Mouse (Mus musculus) stomach, embryonic 14.5 days (tissue): ENCODE measurements around the gene Ino80b. TPM values are rescaled to one million over a fixed set of nuclear protein-coding genes. Genes with fewer than 3 reads are reported as not detected.
A peak's percentile ranks its signal among the peaks of the same experiment; 100 is the strongest.
"Not testable (repeated sequence)": the region's sequence is repeated elsewhere in the genome, so short reads cannot be mapped to it uniquely, and the experiment has no call there.

Experiments used
- ATAC-seq: fragments of 200-750 bp; cut with Nextera tagmentation; 2 replicates; pipeline ENCODE4 v1.8.0; 2017; ENCODE audit warnings: low read depth, moderate TSS enrichment; ENCODE audit not compliant: insufficient number of reproducible peaks, insufficient read depth, low FRiP score
- H3K27ac ChIP-seq: fragments of 300-500 bp; sonication (generic); 2 replicates; pipeline ENCODE4 v1.5.1; 2014; ENCODE audit warnings: mild to moderate bottlenecking, low read length, moderate library complexity, mixed read lengths
- H3K27me3 ChIP-seq: fragments of 300-500 bp; sonication (generic); 2 replicates; pipeline ENCODE4 v1.6.1; 2014; ENCODE audit warnings: low read length, control low read depth, mixed read lengths; ENCODE audit not compliant: control insufficient read depth, insufficient read depth
- H3K36me3 ChIP-seq: fragments of 300-500 bp; sonication (generic); 2 replicates; pipeline ENCODE4 v1.6.1; 2014; ENCODE audit warnings: mild to moderate bottlenecking, control low read depth, low read length, moderate library complexity, mixed read lengths; ENCODE audit not compliant: control insufficient read depth, insufficient read depth
- H3K4me1 ChIP-seq: fragments of 300-500 bp; sonication (generic); 2 replicates; pipeline ENCODE4 v1.6.1; 2014; ENCODE audit warnings: low read length, control low read depth, mixed read lengths; ENCODE audit not compliant: control insufficient read depth, insufficient read depth
- H3K4me2 ChIP-seq: fragments of 300-500 bp; sonication (generic); replicated peaks from 2 replicates; pipeline ENCODE4 v1.6.1; 2014; ENCODE audit warnings: low read depth, low read length, control low read depth
- H3K4me3 ChIP-seq: fragments of 300-500 bp; sonication (generic); 2 replicates; pipeline ENCODE4 v1.5.1; 2014; ENCODE audit warnings: low read depth, low read length, control low read depth
- H3K9ac ChIP-seq: fragments of 300-500 bp; sonication (generic); replicated peaks from 2 replicates; pipeline ENCODE4 v1.6.1; 2014; ENCODE audit warnings: low read depth, mild to moderate bottlenecking, control low read depth, low read length, moderate library complexity, mixed read lengths
- H3K9me3 ChIP-seq: fragments of 300-500 bp; sonication (generic); 2 replicates; pipeline ENCODE4 v1.6.1; 2016; ENCODE audit warnings: low read depth, low read length, control low read depth; ENCODE audit not compliant: control insufficient read depth
- WGBS: fragments of 180-500 bp; shearing (Covaris S2); extraction: QIAGEN DNeasy Blood & Tissue Kit; methylation state at CpG from one replicate; pipeline ENCODE4 v1.1.7; 2014; 5-methylcytosine and 5-hydroxymethylcytosine counted together
- polyA plus RNA-seq: library from polyadenylated mRNA; unstranded; fragments of >200 nt; fragmentation: Nextera tagmentation; extraction: Ambion mirVana; gene quantifications from 2 replicates; pipeline ENCODE4 v1.2.1, GENCODE M21; 2014

The Ino80b gene
- polyA plus RNA-seq, 1 experiment from 2014 or later = 13.6 TPM

DNA sequence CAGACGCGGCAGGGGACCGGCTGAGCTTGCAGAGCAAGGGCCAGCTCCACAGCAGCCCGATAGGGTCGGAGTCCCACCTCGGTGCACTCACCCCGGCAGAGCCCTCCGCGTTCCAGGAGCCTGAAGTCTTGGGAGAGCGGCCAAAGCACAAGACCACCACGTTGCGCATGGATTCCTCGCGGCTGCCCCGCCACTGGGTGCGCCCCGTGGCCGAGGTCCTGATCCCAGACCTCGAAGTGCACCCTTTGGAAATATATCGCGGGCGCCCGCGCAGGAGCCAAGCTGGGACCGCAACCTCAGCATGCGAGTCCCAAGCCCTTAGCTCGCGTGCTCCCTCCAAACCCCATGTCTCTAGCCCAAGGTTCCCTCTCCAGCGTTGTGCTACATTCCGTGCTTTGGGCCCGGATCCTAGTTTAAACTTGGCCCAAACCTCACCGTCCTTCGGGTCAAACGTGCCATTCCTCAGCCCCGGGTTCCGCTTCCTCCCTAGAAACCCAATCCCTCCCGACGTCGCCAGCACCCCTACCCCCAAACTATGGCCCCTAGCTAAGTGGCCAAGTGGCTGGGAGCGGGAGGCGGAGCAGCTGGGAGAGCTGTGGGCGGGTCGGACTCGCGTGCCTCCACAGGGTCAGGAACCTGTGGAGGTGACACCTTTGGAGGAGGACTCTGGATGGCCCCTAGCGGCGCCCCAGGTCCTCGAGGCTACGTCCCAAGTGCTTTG lies 36.9 kb upstream of the Ino80b start:
- no peak for ATAC-seq
- WGBS = under 1% methylated on average over 49 of the region's 49 CpGs

DNA sequence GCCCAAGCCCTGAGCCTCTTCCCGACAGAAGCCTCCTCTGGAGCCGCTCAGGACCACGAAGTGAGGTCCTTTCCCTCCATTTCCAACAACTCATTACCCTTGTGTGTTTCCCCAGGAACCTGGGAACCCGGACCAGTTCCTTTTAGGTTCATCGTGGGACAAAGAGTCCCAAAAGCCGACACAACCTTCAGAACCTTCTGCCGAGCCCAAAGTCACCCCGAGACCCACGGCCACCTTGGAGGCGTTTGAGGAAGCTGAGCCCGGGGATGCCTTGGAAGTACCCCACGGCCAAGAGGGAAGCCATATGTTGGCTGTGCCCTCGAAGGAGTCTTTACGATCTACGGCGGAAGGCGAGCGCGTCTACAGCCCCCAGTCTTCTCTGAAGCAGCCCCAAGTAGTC lies 36.2 kb upstream of the Ino80b start:
- peaks cover 11% of the 10 kb centered on the region for H3K27me3 ChIP-seq
- peak overlapping the region; percentile 39 for H3K4me3 ChIP-seq
- peak overlapping the region; percentile 37; the same call in 1 of the 2 replicates for H3K9ac ChIP-seq
- no peaks in the 10 kb centered on the region for H3K9me3 ChIP-seq
- peak overlapping the region; percentile 68 for H3K4me2 ChIP-seq
- H3K27ac ChIP-seq = no peak overlapping the region
- no peak for ATAC-seq
- H3K4me1 ChIP-seq = peaks cover 7% of the 10 kb centered on the region; the same call in 1 of the 2 replicates
- 10% methylated on average over 19 of the region's 19 CpGs for WGBS
- H3K36me3 ChIP-seq = no peaks in the 10 kb centered on the region

More for the DNA sequence above, 36.9 kb upstream of the Ino80b start:
- Histone ChIP-seq H3K9me3 (no peaks in the 10 kb centered on the region), H3K4me1 (peaks cover 11% of the 10 kb centered on the region; the same call in 1 of the 2 replicates), H3K27ac (no peak overlapping the region), H3K36me3 (no peaks in the 10 kb centered on the region), H3K4me2 (peak overlapping the region; percentile 68), H3K27me3 (peaks cover 11% of the 10 kb centered on the region), H3K9ac (peak overlapping the region; percentile 37; the same call in 1 of the 2 replicates), H3K4me3 (peak overlapping the region; percentile 39)

DNA sequence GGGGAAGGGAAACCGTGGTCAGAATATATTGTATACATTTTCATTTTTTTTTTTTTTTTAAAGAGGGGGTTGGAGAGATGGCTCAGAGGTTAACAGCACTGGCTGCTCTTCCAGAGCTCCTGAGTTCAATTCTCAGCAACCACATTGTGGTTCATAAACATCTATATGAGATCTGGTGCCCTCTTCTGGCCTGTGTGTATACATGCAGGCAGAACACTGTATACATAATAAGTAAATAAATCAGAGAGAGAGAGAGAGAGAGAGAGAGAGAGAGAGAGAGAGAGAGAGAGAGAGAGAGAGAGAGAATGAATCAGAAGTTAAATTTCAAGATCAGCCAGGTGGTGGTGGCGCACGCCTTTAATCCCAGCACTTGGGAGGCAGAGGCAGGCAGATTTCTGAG lies 34.2 kb upstream of the Ino80b start:
- WGBS = 23% methylated on average over 3 of the region's 3 CpGs
- H3K4me1 ChIP-seq, ATAC-seq, H3K27ac ChIP-seq, H3K9ac ChIP-seq, H3K36me3 ChIP-seq, H3K4me2 ChIP-seq, H3K4me3 ChIP-seq, H3K9me3 ChIP-seq: not testable (repeated sequence)
- H3K27me3 ChIP-seq = peaks cover 11% of the 10 kb centered on the region

DNA sequence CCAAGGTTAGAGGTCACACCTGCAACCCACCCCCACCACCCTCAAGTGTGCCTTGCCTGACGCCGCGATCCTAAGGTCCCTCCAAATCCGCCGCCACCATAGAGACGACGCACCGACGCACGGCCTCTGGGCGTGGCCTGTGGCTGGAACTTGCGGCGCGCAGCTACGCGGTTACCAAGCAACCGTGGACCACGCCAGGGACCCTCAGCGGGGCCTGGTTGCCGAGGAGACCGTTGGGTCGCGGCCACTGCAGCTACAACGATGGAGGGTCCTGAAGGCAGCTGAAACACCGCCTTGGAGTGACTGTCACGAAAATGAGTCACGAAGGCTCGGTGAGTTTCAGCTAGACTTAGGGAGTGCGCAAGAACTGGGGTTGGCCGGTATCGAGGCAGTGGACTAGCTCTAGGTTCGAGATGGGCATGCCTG lies 31.0 kb upstream of the Ino80b start, which contains the start of the genes Wdr54 and 1700003E16Rik:
Wdr54 (minus strand) TSS at position 139 of the 426 bp plus-strand sequence.
1700003E16Rik (plus strand) TSS at position 146 of the 426 bp plus-strand sequence.
- H3K27ac ChIP-seq = no peak within 1 kb of the TSS
- WGBS = 2% methylated on average over 32 of the region's 32 CpGs
- H3K4me1 ChIP-seq = no peaks in the 10 kb centered on the region
- peaks cover 5% of the 10 kb centered on the region for H3K27me3 ChIP-seq
- H3K9ac ChIP-seq = peak within 1 kb of the TSS; percentile 32; the same call in 1 of the 2 replicates
- peak within 1 kb of the TSS; percentile 46 for H3K4me3 ChIP-seq
- peak; percentile 81; the same call in 1 of the 2 replicates for ATAC-seq
- H3K4me2 ChIP-seq = peak within 1 kb of the TSS; percentile 71
- no peaks in the 10 kb centered on the region for H3K9me3 ChIP-seq
- peaks cover 6% of the 10 kb centered on the region for H3K36me3 ChIP-seq

DNA sequence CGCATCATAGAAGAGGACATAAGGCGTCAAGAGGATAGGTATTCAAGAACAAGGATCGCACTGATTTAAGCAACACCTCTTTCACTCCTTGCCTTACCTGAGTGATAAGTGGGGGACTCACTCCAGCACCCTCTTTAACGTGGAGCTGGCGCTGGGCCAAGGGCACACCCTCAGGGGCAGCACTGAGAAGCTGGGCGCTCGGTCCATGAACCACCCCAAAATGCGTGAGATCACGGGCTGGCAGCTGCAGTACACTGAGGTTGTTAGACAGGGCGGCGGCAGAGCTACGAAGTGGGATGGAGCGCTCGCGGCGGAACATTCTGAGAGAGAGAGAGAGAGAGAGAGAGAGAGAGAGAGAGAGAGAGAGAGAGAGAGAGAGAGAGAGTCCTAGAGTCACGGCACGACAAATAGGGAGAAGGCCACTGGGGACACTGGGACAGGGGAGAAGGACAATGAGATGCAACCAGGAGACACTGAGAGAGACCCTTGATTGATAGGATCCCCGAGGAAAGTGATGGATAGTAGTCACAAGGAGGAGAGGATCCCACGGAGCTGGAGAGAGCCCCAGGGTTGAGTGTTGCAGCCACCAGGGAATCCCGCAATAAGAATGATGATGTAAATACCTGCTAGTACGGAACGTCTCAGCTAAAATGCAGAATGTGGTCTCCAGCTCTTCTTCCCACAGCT lies 30.5 kb upstream of the Ino80b start:
- WGBS = 6% methylated on average over 23 of the region's 23 CpGs
- Histone ChIP-seq H3K4me1 (no peaks in the 10 kb centered on the region), H3K27ac (no peak overlapping the region), H3K4me3 (peak overlapping the region; percentile 46), H3K9me3 (no peaks in the 10 kb centered on the region), H3K27me3 (peaks cover 1% of the 10 kb centered on the region), H3K36me3 (peaks cover 6% of the 10 kb centered on the region), H3K4me2 (peak overlapping the region; percentile 71), H3K9ac (peak overlapping the region; percentile 32; the same call in 1 of the 2 replicates)
- no peak for ATAC-seq

DNA sequence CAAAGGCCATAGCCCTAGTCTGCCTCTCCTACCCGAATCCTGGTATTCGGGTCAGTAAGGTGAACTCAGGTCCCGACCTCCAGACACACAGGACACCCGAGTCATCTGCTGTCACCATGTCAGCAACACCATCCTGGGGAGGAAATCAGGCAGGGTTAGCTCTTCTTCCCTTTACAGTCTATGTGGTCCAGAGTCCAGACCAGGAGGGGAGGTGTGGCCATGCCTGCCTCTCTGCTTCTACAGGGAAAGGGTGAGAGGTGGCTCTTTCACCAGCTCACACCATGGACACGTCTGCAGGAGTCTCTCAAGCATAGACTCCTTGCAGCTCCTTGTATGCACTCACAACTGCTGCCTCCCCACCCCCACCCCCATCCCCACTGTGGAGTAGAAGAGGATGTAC lies 28.3 kb upstream of the Ino80b start:
- H3K36me3 ChIP-seq = peaks cover 17% of the 10 kb centered on the region
- no peak overlapping the region for H3K27ac ChIP-seq
- H3K4me1 ChIP-seq = no peaks in the 10 kb centered on the region
- WGBS = 72% methylated on average over 5 of the region's 5 CpGs
- H3K27me3 ChIP-seq = no peaks in the 10 kb centered on the region
- H3K9me3 ChIP-seq = no peaks in the 10 kb centered on the region
- H3K9ac ChIP-seq = no peak overlapping the region
- H3K4me3 ChIP-seq = no peak overlapping the region
- H3K4me2 ChIP-seq = no peak overlapping the region
- ATAC-seq = no peak

DNA sequence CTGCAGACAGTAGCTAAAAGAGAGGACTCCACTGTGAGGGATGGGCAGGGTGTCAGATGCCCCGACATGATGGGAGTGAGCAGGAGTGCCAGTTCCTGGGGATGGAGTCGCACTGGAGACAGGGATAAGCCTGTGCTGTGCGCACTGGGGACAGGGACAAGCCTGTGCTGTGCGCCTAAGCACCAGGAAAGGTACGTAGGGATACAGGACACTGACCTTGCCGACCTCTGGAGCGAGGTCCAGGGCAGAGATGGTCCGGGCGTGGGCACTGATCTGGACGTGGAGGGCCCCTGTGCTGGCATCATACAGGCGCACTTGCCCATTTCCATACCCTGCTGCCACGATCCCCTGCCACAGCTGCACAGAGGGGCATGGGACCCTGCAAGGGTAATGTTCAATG lies 27.8 kb upstream of the Ino80b start:
- peaks cover 20% of the 10 kb centered on the region for H3K36me3 ChIP-seq
- H3K4me1 ChIP-seq = no peaks in the 10 kb centered on the region
- H3K27ac ChIP-seq = no peak overlapping the region
- 89% methylated on average over 12 of the region's 12 CpGs for WGBS
- no peak for ATAC-seq
- H3K4me2 ChIP-seq = no peak overlapping the region
- H3K27me3 ChIP-seq = no peaks in the 10 kb centered on the region
- no peak overlapping the region for H3K9ac ChIP-seq
- H3K9me3 ChIP-seq = no peaks in the 10 kb centered on the region
- no peak overlapping the region for H3K4me3 ChIP-seq

DNA sequence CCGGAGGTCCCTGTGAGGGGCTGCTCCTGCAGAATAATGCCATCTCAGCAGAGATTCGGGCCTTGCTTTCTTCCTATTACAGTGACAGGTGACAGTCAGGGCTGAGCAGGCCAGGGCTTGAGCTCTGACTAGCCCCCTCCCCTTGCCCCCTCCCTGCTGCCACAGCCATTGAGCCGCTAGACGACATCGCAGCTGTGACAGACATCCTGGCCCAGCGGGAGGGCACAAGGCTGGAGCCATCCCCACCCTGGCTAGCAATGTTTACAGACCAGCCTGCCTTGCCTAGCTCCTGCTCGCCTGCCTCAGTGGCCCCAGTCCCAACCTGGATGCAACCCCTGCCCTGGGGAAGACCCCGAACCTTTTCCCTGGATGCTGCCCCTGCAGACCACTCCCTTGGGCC lies 26.5 kb upstream of the Ino80b start:
- H3K36me3 ChIP-seq = peaks cover 33% of the 10 kb centered on the region
- no peak overlapping the region for H3K27ac ChIP-seq
- WGBS = 33% methylated on average over 8 of the region's 8 CpGs
- no peak overlapping the region for H3K9ac ChIP-seq
- no peaks in the 10 kb centered on the region for H3K4me1 ChIP-seq
- no peaks in the 10 kb centered on the region for H3K27me3 ChIP-seq
- no peak overlapping the region for H3K4me2 ChIP-seq
- ATAC-seq = no peak
- no peaks in the 10 kb centered on the region for H3K9me3 ChIP-seq
- H3K4me3 ChIP-seq = no peak overlapping the region
